Mouse (Mus musculus) induced T-regulatory cell, adult 2 months (primary cell): Measurements from ENCODE around the gene 1700029H14Rik.

ENCODE experiments used
- DNase-seq: peaks from one replicate; pipeline ENCODE4 v3.0.0-alpha.2; 2012; ENCODE audit warnings: low read depth

1700029H14Rik gene

GRCm38 (mm10) chr8:13504894-13505674, 57.2 kb downstream of the 1700029H14Rik start:
- no peak for DNase-seq

- no peak for DNase-seq
These were observed 58.2 kb downstream of the 1700029H14Rik start for GRCm38 (mm10) chr8:13503936-13504606.

- no peak for DNase-seq
These were observed 61.0 kb downstream of the 1700029H14Rik start for GRCm38 (mm10) chr8:13501221-13501620.
